Mouse (Mus musculus): Measurements from ENCODE around the gene Hist4h4. TPM values are rescaled to one million over a fixed set of nuclear protein-coding genes. Genes with fewer than 3 reads are reported as not detected.

Hist4h4 gene
- polyA plus RNA-seq, 1 experiment from 2014 or later, result 0.43 TPM

- Histone ChIP-seq H3K9ac (ENCODE audit: low read depth, low read length) (peak overlapping the region; percentile 99), H3K36me3 (ENCODE audit: control insufficient read depth, insufficient read depth, low read length) (peaks cover 25% of the 10 kb centered on the region), H3K4me2 (peak overlapping the region; percentile 96), H3K27ac (ENCODE audit: low read depth, low read length) (peak overlapping the region; percentile 85; the same call in 1 of the 2 replicates), H3K9me3 (ENCODE audit: control insufficient read depth, low read length) (no peaks in the 10 kb centered on the region), H3K27me3 (replicated peaks; ENCODE audit: control insufficient read depth, insufficient read depth, low read length) (no peaks in the 10 kb centered on the region), H3K4me1 (replicated peaks; ENCODE audit: control insufficient read depth, insufficient read depth, low read length) (0 out of 2 replicates have a peak, but pooled peaks cover 5% of the 10 kb centered on the region), H3K4me3 (ENCODE audit: low read depth, low read length) (peak overlapping the region; percentile 100)
- ATAC-seq (replicated peaks; ENCODE audit: low FRiP score) (no peak), DNase-seq (ENCODE audit: low spot score) (no peak)
- WGBS, result 12% methylated on average over 7 of the region's 7 CpGs
Observed at GRCm38 (mm10) chr6:136827116-136827515, 22.9 kb upstream of the Hist4h4 start.

- Histone ChIP-seq H3K27me3 (replicated peaks; ENCODE audit: control insufficient read depth, insufficient read depth, low read length) (no peaks in the 10 kb centered on the region), H3K4me1 (replicated peaks; ENCODE audit: control insufficient read depth, insufficient read depth, low read length) (0 out of 2 replicates have a peak, but pooled peaks cover 5% of the 10 kb centered on the region), H3K9me3 (ENCODE audit: control insufficient read depth, low read length) (no peaks in the 10 kb centered on the region), H3K4me2 (no peak overlapping the region), H3K9ac (ENCODE audit: low read depth, low read length) (no peak overlapping the region), H3K4me3 (ENCODE audit: low read depth, low read length) (no peak overlapping the region), H3K36me3 (ENCODE audit: control insufficient read depth, insufficient read depth, low read length) (peaks cover 45% of the 10 kb centered on the region), H3K27ac (ENCODE audit: low read depth, low read length) (no peak overlapping the region)
- WGBS, result 93% methylated on average over 8 of the region's 8 CpGs
- DNase-seq (ENCODE audit: low spot score), result no peak
- ATAC-seq (replicated peaks; ENCODE audit: low FRiP score), result no peak
Observed at GRCm38 (mm10) chr6:136824987-136825386, 20.8 kb upstream of the Hist4h4 start.

GRCm38 (mm10) chr6:136821086-136821485 lies 16.9 kb upstream of the Hist4h4 start:
- Histone ChIP-seq H3K27ac (ENCODE audit: low read depth, low read length) (no peak overlapping the region), H3K4me1 (replicated peaks; ENCODE audit: control insufficient read depth, insufficient read depth, low read length) (no peaks in the 10 kb centered on the region), H3K27me3 (replicated peaks; ENCODE audit: control insufficient read depth, insufficient read depth, low read length) (no peaks in the 10 kb centered on the region), H3K36me3 (ENCODE audit: control insufficient read depth, insufficient read depth, low read length) (peaks cover 72% of the 10 kb centered on the region), H3K9ac (ENCODE audit: low read depth, low read length) (no peak overlapping the region), H3K4me3 (ENCODE audit: low read depth, low read length) (no peak overlapping the region), H3K9me3 (ENCODE audit: control insufficient read depth, low read length) (no peaks in the 10 kb centered on the region), H3K4me2 (no peak overlapping the region)
- WGBS, result 89% methylated on average over 18 of the region's 18 CpGs
- ATAC-seq (replicated peaks; ENCODE audit: low FRiP score) (no peak), DNase-seq (ENCODE audit: low spot score) (no peak)

- Histone ChIP-seq H3K27me3 (replicated peaks; ENCODE audit: control insufficient read depth, insufficient read depth, low read length) (no peaks in the 10 kb centered on the region), H3K4me1 (replicated peaks; ENCODE audit: control insufficient read depth, insufficient read depth, low read length) (no peaks in the 10 kb centered on the region), H3K27ac (ENCODE audit: low read depth, low read length) (no peak overlapping the region), H3K9me3 (ENCODE audit: control insufficient read depth, low read length) (no peaks in the 10 kb centered on the region), H3K36me3 (ENCODE audit: control insufficient read depth, insufficient read depth, low read length) (peaks cover 74% of the 10 kb centered on the region), H3K4me2 (no peak overlapping the region), H3K4me3 (ENCODE audit: low read depth, low read length) (no peak overlapping the region), H3K9ac (ENCODE audit: low read depth, low read length) (no peak overlapping the region)
- DNase-seq (ENCODE audit: low spot score) (no peak), ATAC-seq (replicated peaks; ENCODE audit: low FRiP score) (no peak)
- WGBS, result 95% methylated on average over 21 of the region's 21 CpGs
Observed at GRCm38 (mm10) chr6:136820381-136820780, 16.2 kb upstream of the Hist4h4 start.

- H3K36me3 ChIP-seq (ENCODE audit: control insufficient read depth, insufficient read depth, low read length), result peaks cover 76% of the 10 kb centered on the region
- H3K27me3 ChIP-seq (replicated peaks; ENCODE audit: control insufficient read depth, insufficient read depth, low read length), result no peaks in the 10 kb centered on the region
- no peak overlapping the region for H3K9ac ChIP-seq (ENCODE audit: low read depth, low read length)
- H3K4me1 ChIP-seq (replicated peaks; ENCODE audit: control insufficient read depth, insufficient read depth, low read length), result no peaks in the 10 kb centered on the region; the same call in 1 of the 2 replicates
- DNase-seq (ENCODE audit: low spot score), result no peak
- 96% methylated on average over 3 of the region's 3 CpGs for WGBS
- no peak overlapping the region for H3K27ac ChIP-seq (ENCODE audit: low read depth, low read length)
- no peak overlapping the region for H3K4me3 ChIP-seq (ENCODE audit: low read depth, low read length)
- H3K9me3 ChIP-seq (ENCODE audit: control insufficient read depth, low read length), result no peaks in the 10 kb centered on the region
- no peak overlapping the region for H3K4me2 ChIP-seq
- ATAC-seq (replicated peaks; ENCODE audit: low FRiP score), result no peak
Observed at GRCm38 (mm10) chr6:136817549-136817948, 13.3 kb upstream of the Hist4h4 start.

GRCm38 (mm10) chr6:136816826-136817225 lies 12.6 kb upstream of the Hist4h4 start:
- no peak overlapping the region for H3K4me2 ChIP-seq
- no peak overlapping the region for H3K27ac ChIP-seq (ENCODE audit: low read depth, low read length)
- ATAC-seq (replicated peaks; ENCODE audit: low FRiP score), result no peak
- H3K4me3 ChIP-seq (ENCODE audit: low read depth, low read length), result no peak overlapping the region
- WGBS, result 94% methylated on average over 21 of the region's 21 CpGs
- H3K4me1 ChIP-seq (replicated peaks; ENCODE audit: control insufficient read depth, insufficient read depth, low read length), result no peaks in the 10 kb centered on the region; the same call in 1 of the 2 replicates
- peaks cover 70% of the 10 kb centered on the region for H3K36me3 ChIP-seq (ENCODE audit: control insufficient read depth, insufficient read depth, low read length)
- DNase-seq (ENCODE audit: low spot score), result no peak
- no peaks in the 10 kb centered on the region for H3K27me3 ChIP-seq (replicated peaks; ENCODE audit: control insufficient read depth, insufficient read depth, low read length)
- no peak overlapping the region for H3K9ac ChIP-seq (ENCODE audit: low read depth, low read length)
- H3K9me3 ChIP-seq (ENCODE audit: control insufficient read depth, low read length), result no peaks in the 10 kb centered on the region

- H3K9me3 ChIP-seq (ENCODE audit: control insufficient read depth, low read length), result no peaks in the 10 kb centered on the region
- no peak overlapping the region for H3K4me3 ChIP-seq (ENCODE audit: low read depth, low read length)
- no peaks in the 10 kb centered on the region; the same call in 1 of the 2 replicates for H3K4me1 ChIP-seq (replicated peaks; ENCODE audit: control insufficient read depth, insufficient read depth, low read length)
- no peak overlapping the region for H3K4me2 ChIP-seq
- no peak overlapping the region for H3K9ac ChIP-seq (ENCODE audit: low read depth, low read length)
- WGBS, result 88% methylated on average over 7 of the region's 7 CpGs
- DNase-seq (ENCODE audit: low spot score) (no peak), ATAC-seq (replicated peaks; ENCODE audit: low FRiP score) (no peak)
- H3K27me3 ChIP-seq (replicated peaks; ENCODE audit: control insufficient read depth, insufficient read depth, low read length), result no peaks in the 10 kb centered on the region
- H3K27ac ChIP-seq (ENCODE audit: low read depth, low read length), result no peak overlapping the region
- peaks cover 56% of the 10 kb centered on the region for H3K36me3 ChIP-seq (ENCODE audit: control insufficient read depth, insufficient read depth, low read length)
Observed at GRCm38 (mm10) chr6:136815381-136815780, 11.2 kb upstream of the Hist4h4 start.

GRCm38 (mm10) chr6:136813117-136813516 lies 8.9 kb upstream of the Hist4h4 start:
- no peaks in the 10 kb centered on the region for H3K9me3 ChIP-seq (ENCODE audit: control insufficient read depth, low read length)
- ATAC-seq (replicated peaks; ENCODE audit: low FRiP score) (no peak), DNase-seq (ENCODE audit: low spot score) (no peak)
- H3K4me2 ChIP-seq, result no peak overlapping the region
- H3K4me3 ChIP-seq (ENCODE audit: low read depth, low read length), result no peak overlapping the region
- no peaks in the 10 kb centered on the region for H3K27me3 ChIP-seq (replicated peaks; ENCODE audit: control insufficient read depth, insufficient read depth, low read length)
- H3K36me3 ChIP-seq (ENCODE audit: control insufficient read depth, insufficient read depth, low read length), result peaks cover 45% of the 10 kb centered on the region
- peaks cover 6% of the 10 kb centered on the region; the same call in 1 of the 2 replicates for H3K4me1 ChIP-seq (replicated peaks; ENCODE audit: control insufficient read depth, insufficient read depth, low read length)
- 45% methylated on average over 4 of the region's 4 CpGs for WGBS
- no peak overlapping the region for H3K9ac ChIP-seq (ENCODE audit: low read depth, low read length)
- H3K27ac ChIP-seq (ENCODE audit: low read depth, low read length), result no peak overlapping the region

- WGBS, result 87% methylated on average over 10 of the region's 10 CpGs
- H3K9me3 ChIP-seq (ENCODE audit: control insufficient read depth, low read length), result no peaks in the 10 kb centered on the region
- H3K9ac ChIP-seq (ENCODE audit: low read depth, low read length), result no peak overlapping the region
- no peaks in the 10 kb centered on the region for H3K27me3 ChIP-seq (replicated peaks; ENCODE audit: control insufficient read depth, insufficient read depth, low read length)
- no peak overlapping the region for H3K4me3 ChIP-seq (ENCODE audit: low read depth, low read length)
- no peak overlapping the region for H3K27ac ChIP-seq (ENCODE audit: low read depth, low read length)
- H3K36me3 ChIP-seq (ENCODE audit: control insufficient read depth, insufficient read depth, low read length), result peaks cover 26% of the 10 kb centered on the region
- H3K4me2 ChIP-seq, result no peak overlapping the region
- DNase-seq (ENCODE audit: low spot score), result no peak
- ATAC-seq (replicated peaks; ENCODE audit: low FRiP score), result no peak
- H3K4me1 ChIP-seq (replicated peaks; ENCODE audit: control insufficient read depth, insufficient read depth, low read length), result peaks cover 6% of the 10 kb centered on the region; the same call in 1 of the 2 replicates
Observed at GRCm38 (mm10) chr6:136811196-136811595, 7.0 kb upstream of the Hist4h4 start.

All from liver, embryonic 11.5 days (tissue).